Mouse (Mus musculus) embryonic fibroblast, embryonic 13.5 days (primary cell): ENCODE data around the gene Nfib. TPM values are rescaled to one million over a fixed set of nuclear protein-coding genes. Genes with fewer than 3 reads are reported as not detected.
A peak's percentile ranks its signal among the peaks of the same experiment; 100 is the strongest.

Experiments
- H3K27ac ChIP-seq: 2 replicates; pipeline ENCODE4 v1.5.1; 2012; ENCODE audit warnings: low read length, control low read depth, inconsistent platforms; ENCODE audit not compliant: insufficient read depth
- H3K4me1 ChIP-seq: 2 replicates; pipeline ENCODE4 v1.6.1; 2011; ENCODE audit warnings: low read length; ENCODE audit not compliant: control insufficient read depth, insufficient read depth
- H3K4me3 ChIP-seq: 2 replicates; pipeline ENCODE4 v1.5.1; 2011; ENCODE audit warnings: mild to moderate bottlenecking, control low read depth, low read length; ENCODE audit not compliant: insufficient read depth
- CTCF ChIP-seq: IDR thresholded peaks from 2 replicates; pipeline ENCODE4 v1.5.1; 2011; ENCODE audit warnings: mild to moderate bottlenecking, control low read depth, low read length, moderate library complexity, borderline replicate concordance; ENCODE audit not compliant: insufficient read depth
- POLR2A ChIP-seq: IDR thresholded peaks from 2 replicates; pipeline ENCODE4 v1.6.1; 2011; ENCODE audit warnings: low read depth, mild to moderate bottlenecking, control low read depth, low read length, moderate library complexity
- polyA plus RNA-seq: library from polyadenylated mRNA; stranded (reverse); fragments of >200 nt; gene quantifications from 2 replicates; pipeline ENCODE4 v1.2.4, GENCODE M21; 2011; ENCODE audit warnings: low read depth; ENCODE audit not compliant: missing spikeins, insufficient read length

Gene Nfib
- polyA plus RNA-seq, 1 experiment, result 69.5 TPM

DNA sequence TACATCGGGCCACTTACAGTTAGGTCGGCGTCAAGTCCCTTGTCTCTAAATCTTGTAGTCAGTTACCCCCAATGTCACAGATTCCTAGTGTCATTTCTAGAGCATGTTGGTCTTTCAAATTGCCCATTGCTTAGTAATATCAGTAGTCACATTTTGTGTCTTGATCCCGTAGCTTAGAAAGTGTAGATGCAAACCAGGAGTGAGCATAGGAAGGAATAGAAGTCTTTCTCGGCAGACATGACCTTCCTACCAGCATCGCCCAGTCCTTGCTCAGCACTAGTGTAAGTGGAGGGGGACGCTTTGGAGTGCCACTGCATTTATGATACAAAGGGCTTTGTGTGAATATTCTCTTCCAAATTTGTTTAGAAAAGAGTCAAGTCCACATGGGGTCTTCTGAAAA lies 188.2 kb downstream of the Nfib start:
- no peak overlapping the region for H3K4me3 ChIP-seq

DNA sequence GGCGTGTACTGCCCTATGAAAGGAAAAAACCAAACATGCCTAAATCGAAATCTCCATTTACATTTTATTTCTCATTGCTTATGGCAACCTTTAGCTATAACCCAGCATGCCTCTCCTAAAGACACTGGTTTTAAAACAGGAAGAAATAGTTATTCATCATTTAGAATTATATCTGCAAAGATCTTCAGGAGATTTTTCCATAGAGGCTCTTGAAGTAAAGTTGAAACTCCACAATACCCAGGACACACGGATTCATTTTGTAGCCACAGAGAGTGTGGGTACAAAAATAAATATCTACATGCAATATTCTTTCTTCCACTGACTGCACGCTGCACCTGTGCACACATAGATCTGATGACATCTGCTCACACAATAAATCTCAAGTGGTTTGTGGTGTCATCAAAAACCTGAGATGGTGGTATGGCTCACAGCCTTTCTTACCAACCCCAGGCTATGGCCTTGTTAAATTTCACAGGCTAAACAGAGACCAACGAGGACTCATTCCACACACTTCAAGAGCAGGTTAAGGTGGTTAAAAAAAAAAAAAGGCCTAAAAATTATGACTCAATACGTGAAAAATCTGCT lies 189.2 kb downstream of the Nfib start:
- TF ChIP-seq CTCF (no peak), POLR2A (no peak)
- no peak overlapping the region for H3K4me3 ChIP-seq
- H3K27ac ChIP-seq, result no peak overlapping the region
- peaks cover 11% of the 10 kb centered on the region for H3K4me1 ChIP-seq

More for the DNA sequence above, 188.2 kb downstream of the Nfib start:
- Histone ChIP-seq H3K4me1 (peaks cover 3% of the 10 kb centered on the region), H3K27ac (no peak overlapping the region)
- TF ChIP-seq CTCF, result no peak
- TF ChIP-seq POLR2A, result no peak

DNA sequence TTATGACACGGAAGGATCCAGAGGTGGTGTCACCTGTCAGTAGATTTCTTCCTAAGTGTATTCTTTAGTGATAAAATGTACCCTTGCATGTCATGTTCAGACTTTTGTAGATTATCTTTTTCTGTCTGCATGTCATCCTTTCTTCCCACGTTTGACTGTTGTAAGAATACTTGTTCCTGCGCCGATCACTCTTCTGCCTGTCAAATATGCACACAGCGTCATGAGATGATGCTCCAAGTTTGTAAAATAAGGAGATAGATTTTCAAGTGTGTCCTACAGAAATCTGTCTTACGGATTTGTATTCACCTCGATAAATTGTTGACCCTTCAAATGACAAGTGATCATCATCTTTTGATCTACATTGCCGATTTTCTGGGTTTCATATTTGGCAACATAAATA lies 190.6 kb downstream of the Nfib start:
- peaks cover 14% of the 10 kb centered on the region for H3K4me1 ChIP-seq
- no peak for TF ChIP-seq CTCF
- no peak for TF ChIP-seq POLR2A
- H3K4me3 ChIP-seq, result no peak overlapping the region
- no peak overlapping the region for H3K27ac ChIP-seq

DNA sequence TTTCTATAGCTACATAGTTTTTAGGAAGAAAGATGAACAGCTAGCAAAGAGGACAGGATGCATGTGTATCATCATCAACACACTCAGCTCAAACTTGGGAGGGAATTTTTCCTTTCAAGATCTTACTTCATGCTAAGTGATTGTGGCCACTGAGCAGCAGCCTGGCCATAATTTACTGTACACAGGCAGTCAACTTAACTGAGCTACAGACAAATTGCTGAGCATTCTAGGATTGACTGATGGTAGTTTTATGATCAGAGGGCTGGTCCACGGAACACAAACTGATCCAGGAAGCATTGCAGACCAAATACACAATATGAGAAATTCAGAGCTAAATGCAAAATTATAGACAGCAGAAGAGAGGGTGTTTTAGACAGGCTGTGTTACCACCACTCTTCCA lies 191.2 kb downstream of the Nfib start:
- Histone ChIP-seq H3K4me3 (no peak overlapping the region), H3K27ac (no peak overlapping the region), H3K4me1 (peaks cover 14% of the 10 kb centered on the region)
- TF ChIP-seq CTCF (no peak), POLR2A (no peak)

DNA sequence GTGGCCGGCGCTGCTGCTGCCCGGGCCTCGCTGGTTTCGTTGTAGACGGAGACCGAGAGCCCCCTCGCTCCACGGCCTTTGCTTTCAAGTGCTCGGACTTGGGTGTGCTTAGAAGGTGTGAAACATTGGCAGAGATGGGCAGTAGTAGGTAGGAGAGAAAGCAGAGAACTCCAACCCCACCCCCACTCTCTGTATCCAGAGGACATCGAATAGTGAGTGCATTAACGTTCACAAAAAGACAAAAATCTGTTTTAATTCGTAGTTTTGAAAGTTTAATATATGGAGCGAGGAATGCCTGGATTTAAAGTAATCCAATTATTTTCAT lies 192.2 kb downstream of the Nfib start:
- peaks cover 14% of the 10 kb centered on the region for H3K4me1 ChIP-seq
- no peak overlapping the region for H3K27ac ChIP-seq
- H3K4me3 ChIP-seq, result peak overlapping the region; percentile 30
- TF ChIP-seq CTCF (no peak), POLR2A (no peak)

DNA sequence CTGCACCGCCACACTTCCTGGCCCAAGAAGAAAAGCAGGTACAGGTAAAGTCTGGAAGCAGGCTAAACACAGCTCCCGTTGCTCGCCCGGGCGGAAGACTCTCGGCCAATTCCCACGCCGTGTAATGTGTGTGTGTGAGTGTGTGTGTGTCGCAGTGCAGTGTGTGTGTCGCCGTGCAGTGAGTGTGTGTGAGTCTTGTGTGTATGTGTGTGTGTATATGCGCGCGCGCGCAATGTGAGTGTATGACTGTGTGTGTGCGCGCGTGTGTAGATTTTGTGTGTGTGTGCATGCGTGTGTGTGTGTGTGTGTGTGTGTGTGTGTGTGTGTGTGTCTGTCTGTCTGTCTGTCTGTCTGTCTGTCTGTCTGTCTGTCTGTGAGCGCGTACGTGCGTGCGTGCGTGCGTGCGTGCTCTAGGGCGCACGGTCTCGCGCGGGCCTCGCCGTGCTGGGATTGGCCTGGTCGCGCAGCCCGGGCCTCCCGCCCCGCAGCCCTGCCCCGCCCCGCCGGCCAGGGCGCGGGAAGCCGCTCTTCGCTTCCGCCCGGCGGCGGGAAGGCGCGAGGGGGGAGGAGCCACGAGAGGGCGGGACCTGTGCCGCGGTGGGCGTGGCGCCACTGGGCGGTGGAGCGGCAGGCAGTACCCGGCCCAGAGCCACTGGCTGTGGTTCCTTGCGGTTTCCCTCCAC lies 192.7 kb downstream of the Nfib start:
- H3K4me1 ChIP-seq, result peaks cover 14% of the 10 kb centered on the region
- peak overlapping the region; percentile 43 for H3K4me3 ChIP-seq
- H3K27ac ChIP-seq, result peak overlapping the region; percentile 5; the same call in 1 of the 2 replicates
- peak; percentile 60 for TF ChIP-seq POLR2A
- TF ChIP-seq CTCF, result no peak

DNA sequence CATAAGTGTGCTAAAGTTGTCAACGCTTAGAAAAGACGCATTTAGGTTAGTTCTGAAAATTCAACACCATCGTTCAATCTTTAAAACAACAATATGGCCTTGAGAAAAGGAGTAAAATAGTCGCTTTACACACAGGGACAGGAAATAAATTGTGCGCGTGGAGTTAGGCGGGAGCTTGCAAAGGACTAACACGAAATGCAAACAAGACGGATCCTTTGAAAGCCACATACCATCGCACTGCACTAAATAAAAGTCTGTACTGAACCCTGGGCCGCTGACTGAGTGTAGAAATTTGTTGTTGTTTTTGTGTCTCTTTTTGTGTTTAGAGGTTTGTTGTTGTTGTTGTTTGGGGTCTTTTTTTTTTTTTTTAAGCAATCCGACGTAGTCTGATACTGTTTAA lies 193.2 kb downstream of the Nfib start:
- H3K27ac ChIP-seq, result peak overlapping the region; percentile 5; the same call in 1 of the 2 replicates
- no peak for TF ChIP-seq CTCF
- no peak for TF ChIP-seq POLR2A
- peaks cover 14% of the 10 kb centered on the region for H3K4me1 ChIP-seq
- H3K4me3 ChIP-seq, result 0 out of 2 replicates have a peak overlapping the region, but pooled peaks have one; percentile 43

DNA sequence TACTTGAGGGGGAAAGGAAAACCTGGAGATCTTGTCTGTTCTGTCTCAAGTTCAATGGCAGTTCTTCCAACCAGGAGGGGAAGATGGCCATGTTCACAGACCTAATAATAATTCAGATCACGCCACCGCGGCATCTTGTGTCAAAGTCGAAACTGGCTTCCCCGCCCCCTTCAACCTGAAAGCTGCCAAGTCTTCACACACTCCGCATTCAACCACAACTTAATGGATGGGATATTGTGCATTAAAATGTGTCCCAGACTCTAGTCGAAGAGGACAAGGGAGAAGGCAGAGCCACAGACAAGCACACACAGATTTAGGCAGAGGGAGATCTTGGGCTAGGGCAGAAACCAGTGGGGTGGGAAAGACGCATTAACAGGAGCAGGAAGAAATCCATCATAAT lies 194.0 kb downstream of the Nfib start:
- Histone ChIP-seq H3K4me3 (no peak overlapping the region), H3K4me1 (peaks cover 14% of the 10 kb centered on the region), H3K27ac (peak overlapping the region; percentile 71)
- TF ChIP-seq CTCF (no peak), POLR2A (no peak)

DNA sequence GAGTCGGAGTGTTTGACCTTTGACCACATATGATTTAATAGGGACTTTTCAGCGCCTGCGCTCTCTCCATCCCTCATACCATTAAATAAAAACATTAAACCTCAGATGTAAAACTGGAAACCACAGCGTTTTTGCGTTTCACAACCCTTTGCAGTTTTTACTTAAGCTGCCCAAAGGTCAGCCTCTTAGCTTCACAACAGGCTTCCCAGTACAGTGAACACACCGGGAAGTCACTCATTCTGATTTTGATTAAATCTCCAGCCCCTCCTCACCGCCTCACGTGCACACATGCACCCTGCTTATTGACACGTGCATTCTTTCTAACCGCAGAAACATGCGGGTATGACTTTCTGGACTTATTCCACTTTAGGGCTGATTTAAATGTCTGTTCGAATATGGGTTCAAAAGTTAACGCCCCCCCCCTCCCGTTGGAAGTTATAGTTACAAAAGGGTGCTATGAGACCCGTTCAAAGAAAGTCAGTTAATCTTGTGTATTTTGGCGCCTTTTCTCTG lies 194.5 kb downstream of the Nfib start:
- H3K4me3 ChIP-seq, result no peak overlapping the region
- TF ChIP-seq CTCF (no peak), POLR2A (no peak; the same call in 1 of the 2 replicates)
- peak overlapping the region; percentile 71 for H3K27ac ChIP-seq
- H3K4me1 ChIP-seq, result peaks cover 14% of the 10 kb centered on the region

DNA sequence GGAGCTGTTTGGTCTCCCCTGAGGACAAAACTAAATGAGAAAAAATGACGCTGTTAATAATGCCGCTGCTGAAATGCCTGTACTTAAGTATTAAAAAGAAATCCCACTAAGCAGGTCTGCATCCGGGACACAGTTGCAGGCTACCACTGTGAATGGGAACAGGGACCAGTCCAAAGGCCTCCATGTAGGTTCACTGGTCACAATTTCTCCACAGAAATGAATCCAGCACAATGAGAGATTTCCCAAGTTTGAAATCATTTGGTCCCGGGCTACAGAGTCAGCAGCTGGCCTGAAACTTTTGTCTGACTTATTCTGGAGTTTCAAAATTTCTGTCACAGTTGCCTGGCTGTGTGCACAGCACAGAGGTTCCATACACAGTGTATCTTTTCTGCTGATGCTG lies 195.8 kb downstream of the Nfib start:
- 0 out of 2 replicates have a peak overlapping the region, but pooled peaks have one; percentile 22 for H3K27ac ChIP-seq
- H3K4me1 ChIP-seq, result peaks cover 14% of the 10 kb centered on the region
- TF ChIP-seq CTCF (no peak), POLR2A (no peak)
- no peak overlapping the region for H3K4me3 ChIP-seq
